Mouse (Mus musculus) frontal cortex, postnatal 36 days (tissue): ENCODE data around the gene Rhno1.
"Not testable (repeated sequence)": the region's sequence is repeated elsewhere in the genome, so short reads cannot be mapped to it uniquely, and the experiment has no call there.

Source experiments
- DNase-seq, 2 experiments: peaks; one replicate each; pipeline ENCODE4 v3.0.0; 2022; ENCODE audit warnings: low spot score in 2 of 2

Gene Rhno1

DNA sequence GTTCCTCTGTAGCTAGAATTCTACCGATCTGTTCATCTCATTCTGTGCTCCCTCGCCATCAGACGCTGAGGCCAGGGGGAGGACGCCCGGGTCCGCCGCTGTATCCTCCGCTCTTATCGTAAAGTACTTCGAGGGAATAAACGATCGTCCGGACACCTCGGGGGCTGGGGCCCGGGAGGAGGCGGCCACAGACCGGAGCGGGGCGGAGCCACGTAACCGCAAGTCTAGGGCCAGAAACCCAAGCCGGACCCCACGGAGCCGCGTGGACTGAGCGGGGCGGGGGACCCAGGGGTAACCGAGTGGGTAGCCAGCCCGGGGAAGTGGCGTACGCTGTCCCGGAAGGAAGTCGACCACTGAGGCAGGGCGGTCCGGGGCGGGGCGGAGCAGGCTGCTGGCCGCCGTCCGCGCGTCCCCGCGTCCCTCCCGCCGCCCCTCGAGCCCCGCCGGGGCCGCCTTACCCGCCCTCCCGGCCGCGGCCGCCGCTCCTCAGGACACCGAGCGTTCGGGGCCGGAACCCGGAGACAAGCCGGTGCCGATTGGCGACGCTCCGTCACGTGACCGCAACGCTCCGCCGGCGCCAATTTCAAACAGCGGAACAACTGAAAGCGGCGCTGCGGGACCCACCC lies at the start of gene Rhno1, which contains the start of gene Foxm1:
Gene Rhno1, minus strand, starts transcription at position 531 of the 626 bp plus-strand sequence.
Gene Foxm1, plus strand, starts transcription at position 587 of the 626 bp plus-strand sequence.
- peak; percentile 70 to 77 for DNase-seq

DNA sequence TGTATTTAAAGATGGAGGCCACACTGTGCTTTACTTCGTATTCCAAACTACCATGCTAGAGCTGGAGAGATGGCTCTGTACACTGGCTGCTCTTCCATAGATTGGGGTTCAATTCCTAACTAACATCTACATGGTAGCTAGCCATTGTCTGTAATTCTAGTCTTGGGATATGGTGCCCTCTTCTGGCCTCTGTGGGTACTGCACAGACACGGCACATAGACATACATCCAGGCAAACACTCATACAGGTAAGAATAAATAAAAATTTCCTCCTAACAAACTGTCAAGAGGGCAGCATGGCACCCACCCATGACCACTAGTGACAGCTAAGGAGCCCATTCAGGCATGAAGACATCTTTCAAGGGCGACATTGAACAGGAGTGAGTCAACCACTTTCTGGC lies 48.4 kb upstream of the Rhno1 start:
- peak; percentile 89 to 90 for DNase-seq

DNA sequence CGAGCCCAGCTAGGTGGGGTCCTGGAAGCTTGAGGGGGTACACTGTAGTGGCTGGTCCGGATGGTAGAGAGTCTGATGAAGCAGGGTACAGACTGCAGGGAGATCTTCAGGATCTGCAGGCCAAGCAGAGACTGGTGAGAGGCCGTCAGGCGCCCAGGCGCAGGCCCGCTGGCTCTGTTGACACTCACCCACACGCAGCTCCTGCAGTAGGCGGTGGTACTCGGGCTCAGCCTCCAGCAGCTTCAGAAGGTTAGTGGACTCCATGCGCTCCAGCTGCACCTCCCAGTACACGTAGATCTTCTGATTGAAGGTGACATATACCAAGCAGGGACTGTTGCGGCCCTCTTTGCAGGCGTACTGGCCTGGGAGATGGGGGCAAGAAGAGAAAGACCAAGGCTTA lies 47.6 kb upstream of the Rhno1 start:
- DNase-seq: no peak

DNA sequence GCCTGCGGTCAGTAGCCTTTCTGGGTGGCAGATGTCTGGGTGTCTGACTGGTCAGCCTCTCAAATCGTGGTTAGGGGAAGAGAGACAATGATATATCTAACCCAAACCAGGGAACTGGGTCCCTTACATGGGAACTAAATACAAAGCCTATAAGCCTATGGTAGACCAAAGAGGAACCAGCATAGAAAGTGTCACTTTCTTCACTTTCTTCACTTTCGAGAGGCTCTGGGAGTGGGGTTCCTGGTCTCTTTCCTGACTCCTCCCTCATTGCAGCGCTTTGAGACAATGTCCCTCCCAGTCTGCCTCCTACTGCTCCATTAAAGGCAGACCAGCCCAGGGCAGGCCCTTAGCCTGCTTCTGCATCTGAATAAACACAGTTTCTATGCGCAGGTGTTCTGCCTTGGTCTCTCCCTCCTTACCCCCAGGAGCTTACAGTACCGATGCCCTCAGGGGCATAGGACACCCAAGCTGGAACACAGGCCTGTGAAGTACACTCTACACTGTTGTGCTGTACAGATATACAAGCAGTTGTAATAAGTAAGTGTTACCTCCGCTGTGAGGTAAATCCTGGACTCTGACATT lies 45.9 kb upstream of the Rhno1 start:
- DNase-seq: no peak

DNA sequence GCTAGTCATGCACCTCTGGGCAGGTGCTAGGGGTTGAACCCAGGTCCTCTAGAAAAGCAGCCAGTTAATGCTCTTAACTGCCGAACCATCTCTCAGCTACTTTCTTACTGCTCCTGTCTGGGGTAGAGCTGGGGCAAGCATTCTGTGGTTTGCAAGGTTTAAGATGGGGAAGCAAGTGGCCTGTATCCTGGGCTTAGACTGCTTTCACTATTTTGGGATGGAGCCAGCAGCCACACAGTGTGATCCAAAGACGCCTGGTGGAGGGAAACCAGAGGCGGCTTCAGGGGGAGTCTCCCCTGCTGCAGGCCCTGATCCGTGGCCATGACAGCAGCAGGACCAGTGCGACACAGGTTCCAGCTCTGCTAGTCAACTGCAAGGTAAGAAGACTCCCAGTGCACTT lies 42.0 kb upstream of the Rhno1 start:
- no peak for DNase-seq

DNA sequence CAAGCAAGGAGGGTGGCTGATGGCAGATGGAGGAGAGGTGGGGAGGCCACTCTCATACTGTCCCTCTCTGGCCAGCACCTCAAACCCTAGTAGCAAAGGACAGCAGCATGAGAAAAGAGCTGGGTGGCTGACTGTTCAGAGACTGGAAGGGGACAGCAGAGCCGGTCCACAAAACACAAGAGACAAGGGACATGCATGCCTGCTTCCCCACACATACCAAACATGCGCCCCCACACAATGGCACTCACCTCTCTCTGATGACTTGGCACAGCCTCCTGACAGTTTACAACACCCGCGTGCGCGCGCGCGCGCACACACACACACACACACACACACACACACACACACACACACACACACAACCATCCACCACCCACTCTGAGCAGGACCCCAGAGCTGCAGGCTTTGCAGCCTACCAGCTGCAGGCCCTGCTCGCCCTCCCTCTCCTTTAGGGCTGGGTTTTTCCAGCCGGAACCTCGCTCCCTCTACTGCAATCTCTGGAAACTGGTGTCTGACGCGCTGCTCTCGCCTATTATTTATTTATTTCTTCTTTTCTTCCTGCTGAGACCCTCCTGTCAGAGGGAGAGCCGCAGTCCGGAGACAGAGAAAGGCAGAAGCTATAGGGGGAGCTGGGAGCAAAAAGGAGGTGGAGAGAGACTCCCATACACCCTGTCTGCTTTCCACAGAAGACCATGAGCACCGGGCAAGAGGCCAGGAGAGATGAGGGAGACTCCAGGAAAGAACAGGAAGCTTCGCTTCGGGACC lies 36.9 kb upstream of the Rhno1 start:
- DNase-seq: peak; percentile 36 to 48

DNA sequence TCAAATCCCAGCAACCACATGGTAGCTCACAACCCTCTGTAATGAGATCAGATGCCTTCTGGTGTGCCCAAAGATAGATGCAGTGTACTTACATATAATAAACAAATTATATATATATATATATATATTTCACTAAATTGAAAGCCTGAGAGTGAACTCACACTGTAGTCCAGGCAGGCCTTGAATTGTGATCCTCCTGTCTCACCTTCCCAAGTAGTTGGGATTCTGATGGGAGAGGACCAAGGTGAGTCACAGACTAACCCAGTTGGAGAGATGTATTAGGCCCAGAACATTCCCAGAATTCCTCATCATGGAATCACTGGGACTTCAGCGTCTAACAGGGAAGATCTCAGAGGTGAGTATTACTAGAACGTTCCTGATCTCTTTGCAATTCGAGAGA lies 36.3 kb upstream of the Rhno1 start, which contains the start of gene Nrip2:
Gene Nrip2, plus strand, starts transcription at position 301 of the 400 bp plus-strand sequence.
- no peak for DNase-seq

DNA sequence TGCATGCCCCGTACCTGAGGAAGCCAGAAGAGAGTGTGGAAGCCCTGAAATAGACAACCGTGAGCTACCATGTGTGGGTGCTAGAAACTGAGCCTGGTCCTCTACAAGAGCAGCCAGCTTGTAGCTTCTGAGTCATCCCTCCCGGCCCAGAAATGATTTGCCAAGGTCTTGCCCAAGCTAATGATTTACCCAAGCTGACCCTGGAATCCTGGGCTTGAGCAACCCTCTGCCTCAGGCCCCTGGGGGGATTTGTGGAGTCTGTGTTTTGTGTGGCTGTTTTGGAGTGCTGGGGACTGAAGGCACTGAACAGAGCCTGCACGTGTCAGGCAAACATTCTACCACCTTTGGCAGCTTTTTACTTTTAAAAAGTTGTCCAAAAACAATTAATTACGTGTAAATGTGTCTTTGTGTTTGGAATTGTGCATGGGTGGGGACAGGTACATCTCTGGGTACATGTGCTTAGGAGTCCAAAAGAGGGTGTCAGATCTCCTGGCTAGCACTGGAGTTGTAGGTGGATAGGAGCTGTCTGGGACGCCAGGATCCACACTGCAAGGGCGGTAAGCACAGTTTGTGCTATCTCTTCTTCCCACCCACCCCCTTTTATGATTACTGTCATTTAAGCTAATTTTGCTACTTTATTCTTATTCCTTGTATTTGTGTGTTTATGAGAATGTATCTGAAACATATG lies 35.0 kb upstream of the Rhno1 start:
- no peak for DNase-seq

DNA sequence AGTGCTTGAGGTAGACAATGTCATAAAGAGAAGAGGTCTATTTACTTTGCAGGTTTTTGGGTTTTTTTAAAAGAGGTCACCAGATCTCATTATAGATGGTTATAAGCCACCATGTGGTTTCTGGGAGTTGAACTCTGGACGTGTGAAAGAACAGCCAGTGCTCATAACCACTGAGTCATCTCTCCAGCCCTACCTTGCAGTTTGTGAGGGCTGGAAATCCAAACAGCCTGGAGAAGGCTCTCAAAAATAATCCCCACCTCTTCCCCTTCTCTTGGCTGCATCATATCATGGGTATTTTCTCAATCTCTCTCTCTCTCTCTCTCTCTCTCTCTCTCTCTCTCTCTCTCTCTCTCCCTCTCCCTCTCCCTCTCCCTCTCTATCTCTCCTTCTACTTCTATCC lies 28.0 kb upstream of the Rhno1 start:
- DNase-seq: no peak

DNA sequence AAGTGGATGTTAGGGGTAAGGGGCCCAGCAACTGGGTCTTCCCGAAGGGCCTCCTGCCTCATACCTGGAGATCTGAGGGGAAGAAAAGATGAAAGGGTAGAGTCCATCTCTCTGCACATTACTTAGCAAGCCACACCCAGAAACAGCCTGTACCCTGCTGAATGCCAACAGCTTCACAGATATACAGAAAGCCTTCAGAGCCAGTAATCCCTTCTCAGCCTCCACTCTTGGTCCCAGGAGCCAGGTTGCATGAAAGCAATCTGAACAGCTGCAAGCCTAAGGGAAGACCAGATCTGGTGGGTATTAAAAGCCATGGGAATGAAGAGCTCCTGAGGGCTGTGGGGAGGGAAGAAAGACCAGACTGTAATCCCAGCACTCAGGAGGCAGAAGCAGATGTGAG lies 26.5 kb upstream of the Rhno1 start:
- no peak for DNase-seq

DNA sequence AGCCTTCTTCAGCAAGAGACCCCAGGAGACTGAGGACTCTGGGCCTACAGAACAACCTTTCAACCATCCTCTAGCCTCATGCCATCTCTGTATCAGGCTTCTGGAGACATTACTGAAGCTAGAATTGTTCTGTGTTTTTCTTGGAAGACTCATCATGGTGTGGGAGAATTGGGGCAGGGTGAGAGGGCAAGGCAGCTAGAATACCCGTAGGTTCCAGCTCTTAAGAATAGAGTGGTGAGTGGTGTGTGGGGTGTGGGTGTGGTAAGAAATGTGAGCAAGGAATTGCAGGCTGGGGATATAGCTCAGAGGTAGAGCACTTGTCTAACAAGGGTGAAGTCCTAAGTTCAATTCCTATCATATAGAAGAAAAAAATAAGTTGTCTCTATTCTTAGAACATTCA lies 22.3 kb upstream of the Rhno1 start:
- no peak for DNase-seq

DNA sequence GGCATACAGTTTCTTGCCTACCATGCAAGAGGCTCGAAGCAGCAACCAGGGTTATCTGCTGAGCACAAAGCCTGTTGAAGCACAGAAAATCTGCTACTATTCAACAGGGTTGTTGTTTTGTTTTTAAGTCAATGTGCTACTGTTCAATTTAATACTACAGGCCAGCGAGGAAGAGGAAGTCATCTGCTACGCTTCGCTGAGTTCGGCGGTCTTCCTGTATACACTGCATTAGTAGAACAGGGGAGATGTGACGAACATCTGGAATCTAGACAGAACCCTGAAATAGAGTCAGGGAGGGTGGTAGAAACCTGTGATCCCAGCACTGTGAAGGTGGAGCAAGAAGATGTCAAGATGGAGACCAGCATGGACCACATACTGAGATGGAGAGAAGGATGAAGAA lies 21.0 kb upstream of the Rhno1 start:
- no peak for DNase-seq

DNA sequence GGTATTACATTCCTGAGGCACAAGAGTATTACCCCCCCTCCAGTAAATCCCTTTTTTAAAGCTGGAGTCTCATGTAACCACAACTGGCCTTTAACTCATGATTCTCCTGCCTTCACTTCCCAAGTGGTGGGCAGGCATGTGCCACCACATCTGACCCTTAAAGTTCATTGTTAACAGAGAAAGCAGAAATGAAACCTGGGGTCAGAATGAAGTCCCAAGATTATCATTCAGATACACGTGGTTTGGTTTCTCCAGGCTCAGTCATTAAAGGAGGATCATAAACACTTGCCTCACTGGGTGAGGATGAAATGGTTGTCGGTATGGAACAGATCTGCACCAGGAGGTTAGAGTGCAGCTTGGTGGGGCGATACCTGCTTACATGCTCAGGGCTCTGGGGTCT lies 18.5 kb upstream of the Rhno1 start:
- no peak for DNase-seq

DNA sequence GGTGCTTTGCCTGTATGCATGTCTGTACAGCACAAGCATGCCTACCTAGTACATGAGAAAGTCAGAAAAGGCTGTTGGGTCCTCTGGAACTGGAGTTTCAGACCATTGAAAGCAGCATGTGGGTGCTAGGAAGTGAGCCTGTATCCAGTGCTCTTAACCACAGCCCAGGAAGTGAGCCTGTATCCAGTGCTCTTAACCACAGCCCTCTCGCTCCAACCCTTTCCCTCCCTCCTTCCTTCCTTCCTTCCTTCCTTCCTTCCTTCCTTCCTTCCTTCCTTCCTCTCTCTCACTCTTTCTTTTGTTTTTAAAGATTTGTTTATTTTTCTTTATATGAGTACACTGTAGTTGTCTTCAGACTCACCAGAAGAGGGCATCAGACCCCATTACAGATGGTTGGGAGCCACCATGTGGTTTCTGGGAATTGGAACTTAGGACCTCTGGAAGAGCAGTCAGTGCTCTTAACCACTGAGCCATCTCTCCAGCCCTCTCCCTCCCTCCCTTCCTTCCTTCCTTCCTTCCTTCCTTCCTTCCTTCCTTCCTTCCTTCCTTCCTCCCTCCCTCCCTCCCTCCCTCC lies 18.0 kb upstream of the Rhno1 start:
- DNase-seq: not testable (repeated sequence)

DNA sequence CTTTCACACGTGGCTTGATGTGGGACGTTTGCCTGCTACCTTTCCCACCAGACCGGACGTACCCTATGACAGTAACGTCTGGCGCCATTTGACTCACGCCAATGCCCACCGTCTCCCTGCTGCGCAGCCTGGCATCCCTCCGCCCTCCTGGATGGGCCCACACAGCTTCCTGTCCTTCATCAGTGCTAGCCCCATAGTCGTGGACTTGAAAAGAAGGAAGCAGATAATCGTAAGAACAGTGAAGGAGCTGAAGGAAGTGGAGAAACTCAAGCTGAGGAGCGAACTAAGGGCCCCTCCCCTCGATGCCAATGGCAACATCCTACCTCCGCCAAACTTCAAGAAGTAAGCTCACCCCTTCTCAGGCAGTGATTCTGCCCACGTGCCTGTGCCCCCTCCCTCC lies 16.9 kb upstream of the Rhno1 start:
- DNase-seq: no peak

DNA sequence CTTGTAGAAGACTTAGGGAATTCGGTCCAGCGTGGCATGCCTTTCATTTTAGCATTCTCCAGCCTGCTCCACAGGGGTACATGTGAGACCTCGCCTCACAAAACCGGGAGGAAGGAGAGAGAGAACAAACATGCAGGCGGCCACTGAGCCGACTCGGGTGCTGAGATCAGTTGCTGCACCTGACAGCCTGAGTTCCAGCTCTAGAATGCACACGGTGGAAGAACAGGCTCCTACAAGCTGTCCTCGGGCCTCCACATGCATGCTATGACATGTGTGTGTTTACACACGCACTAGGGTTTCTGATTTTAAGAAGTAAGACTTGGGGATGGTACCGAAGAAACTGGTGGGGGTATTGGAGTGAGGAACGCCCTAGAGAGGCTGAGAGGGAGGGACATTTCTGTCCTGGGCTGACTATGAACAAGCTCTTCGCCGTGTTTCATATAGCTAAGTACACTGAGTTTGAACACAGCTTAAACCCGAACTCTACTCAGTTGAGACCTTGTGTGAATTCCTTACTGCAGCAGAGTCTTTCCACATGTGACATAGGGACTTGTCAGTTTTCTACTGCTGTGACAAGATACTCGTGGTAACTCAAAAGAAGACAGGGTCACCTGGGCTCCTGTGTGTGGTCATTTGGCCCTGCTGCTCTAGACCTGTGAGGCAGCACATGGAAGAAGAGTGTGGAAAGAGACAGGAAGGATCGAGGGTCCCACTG lies 13.8 kb upstream of the Rhno1 start:
- no peak for DNase-seq

DNA sequence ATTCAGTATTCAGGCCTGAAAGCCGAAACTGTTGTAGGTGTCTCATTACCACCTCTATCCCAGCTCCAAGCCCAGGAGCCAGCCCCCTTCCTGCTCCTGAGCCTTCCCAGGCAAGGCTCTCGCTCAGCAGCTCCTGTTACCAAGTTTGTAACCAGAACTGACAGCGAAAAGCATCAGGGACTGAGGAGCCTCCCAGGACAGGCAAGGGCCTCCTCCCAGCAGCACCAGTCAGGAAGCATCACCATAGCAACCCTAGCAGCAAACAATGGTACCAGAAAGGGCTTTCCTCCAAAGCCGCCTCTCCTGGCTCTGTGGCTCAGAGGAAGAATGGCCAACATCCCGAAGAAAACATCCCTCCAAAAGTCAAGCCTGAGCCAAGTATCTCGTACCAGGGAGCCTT lies 12.5 kb upstream of the Rhno1 start, which contains the start of the genes Tex52 and Gm44596:
Gene Tex52, plus strand, starts transcription at position 265 of the 400 bp plus-strand sequence.
Gene Gm44596, plus strand, starts transcription at position 312 of the 400 bp plus-strand sequence.
- peak in 1 of 2 experiments; percentile 34 for DNase-seq

DNA sequence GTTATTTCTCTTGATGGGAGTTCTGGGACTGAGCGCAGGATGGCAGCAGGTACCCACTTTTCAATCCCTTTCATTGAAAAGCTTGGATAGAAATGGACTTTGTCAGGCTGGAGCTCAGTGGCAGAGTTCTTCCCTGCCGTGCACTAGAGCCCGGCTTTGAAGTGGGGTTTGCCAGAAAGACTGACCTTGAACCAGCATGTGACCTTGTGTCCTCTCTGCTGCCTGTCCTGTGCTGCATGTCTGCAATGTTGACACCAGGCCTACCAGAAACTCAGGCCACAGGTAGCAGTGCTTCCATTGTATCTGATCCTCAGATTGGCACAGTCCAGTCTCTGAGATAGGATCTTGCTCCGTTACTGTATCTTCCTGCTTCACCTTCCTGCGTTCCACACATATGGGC lies 7.3 kb upstream of the Rhno1 start:
- DNase-seq: no peak

DNA sequence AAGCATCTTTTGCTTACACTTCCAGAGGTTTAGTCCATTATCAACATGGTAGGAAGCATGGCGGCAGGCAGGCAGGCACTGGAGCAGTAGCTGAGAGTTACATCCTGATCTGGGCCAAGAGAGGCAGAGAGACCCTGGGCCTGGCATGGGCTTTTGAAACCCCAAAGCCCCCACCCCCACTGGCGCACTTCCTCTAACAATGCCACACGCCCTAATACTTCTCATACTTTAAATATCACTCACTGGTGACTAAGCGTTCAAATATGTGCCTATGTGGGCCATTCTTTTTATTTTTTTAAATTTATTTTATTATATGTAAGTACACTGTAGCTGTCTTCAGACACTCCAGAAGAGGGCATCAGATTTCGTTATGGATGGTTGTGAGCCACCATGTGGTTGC lies 3.8 kb upstream of the Rhno1 start:
- no peak for DNase-seq

DNA sequence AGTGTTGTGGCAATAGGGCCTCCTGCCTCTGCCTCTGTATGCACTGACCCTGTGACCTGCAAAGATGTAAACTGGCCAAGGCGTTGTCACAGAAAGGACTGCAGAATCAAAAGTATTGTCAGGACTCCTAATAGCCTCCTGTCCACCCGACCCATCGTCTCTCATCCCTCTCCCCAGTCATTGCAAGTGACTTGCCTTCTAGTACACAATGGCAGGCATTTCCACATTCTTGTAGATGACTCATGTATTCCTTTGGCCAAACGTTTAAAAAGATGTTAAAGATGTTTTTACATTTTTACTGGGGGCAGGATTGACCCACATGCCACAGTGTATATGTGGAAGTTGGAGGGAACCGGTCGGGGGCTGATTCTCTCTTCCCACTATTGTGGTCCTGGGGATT lies 2.0 kb upstream of the Rhno1 start:
- no peak for DNase-seq
